Mouse (Mus musculus) forebrain, embryonic 16.5 days (tissue): ENCODE data around the gene Plcl1. TPM values are rescaled to one million over a fixed set of nuclear protein-coding genes. Genes with fewer than 3 reads are reported as not detected.
A peak's percentile ranks its signal among the peaks of the same experiment; 100 is the strongest.
"Not testable (repeated sequence)": the region's sequence is repeated elsewhere in the genome, so short reads cannot be mapped to it uniquely, and the experiment has no call there.

Experiments
- ATAC-seq: fragments of 200-750 bp; cut with Nextera tagmentation; 2 replicates; pipeline ENCODE4 v1.8.0; 2017; ENCODE audit warnings: mild to moderate bottlenecking, moderate library complexity
- H3K27ac ChIP-seq: fragments of 300-500 bp; sonication (generic); 2 replicates; pipeline ENCODE4 v1.5.1; 2014; ENCODE audit warnings: low read length, control low read depth
- H3K27me3 ChIP-seq: fragments of 300-500 bp; sonication (generic); replicated peaks from 2 replicates; pipeline ENCODE4 v1.6.1; 2014; ENCODE audit warnings: low read length; ENCODE audit not compliant: control insufficient read depth, insufficient read depth
- H3K36me3 ChIP-seq: fragments of 300-500 bp; sonication (generic); 2 replicates; pipeline ENCODE4 v1.6.1; 2014; ENCODE audit not compliant: control insufficient read depth, insufficient read depth
- H3K4me1 ChIP-seq: fragments of 300-500 bp; sonication (generic); replicated peaks from 2 replicates; pipeline ENCODE4 v1.6.1; 2014; ENCODE audit warnings: low read length; ENCODE audit not compliant: control insufficient read depth, insufficient read depth
- H3K4me2 ChIP-seq: fragments of 300-500 bp; sonication (generic); 2 replicates; pipeline ENCODE4 v1.6.1; 2014; ENCODE audit warnings: mild to moderate bottlenecking, low read length, control low read depth
- H3K4me3 ChIP-seq: fragments of 300-500 bp; sonication (generic); replicated peaks from 2 replicates; pipeline ENCODE4 v1.5.1; 2014; ENCODE audit warnings: mild to moderate bottlenecking, low read length, control low read depth
- H3K9ac ChIP-seq: fragments of 300-500 bp; sonication (generic); replicated peaks from 2 replicates; pipeline ENCODE4 v1.6.1; 2014; ENCODE audit warnings: low read depth, low read length, control low read depth
- H3K9me3 ChIP-seq: fragments of 300-500 bp; sonication (generic); 2 replicates; pipeline ENCODE4 v1.6.1; 2016; ENCODE audit warnings: low read length; ENCODE audit not compliant: control insufficient read depth
- WGBS: fragments of 180-500 bp; shearing (Covaris S2); extraction: QIAGEN DNeasy Blood & Tissue Kit; methylation state at CpG from one replicate; pipeline ENCODE4 v1.1.7; 2014; 5-methylcytosine and 5-hydroxymethylcytosine counted together
- polyA plus RNA-seq: library from polyadenylated mRNA; unstranded; fragments of >200 nt; fragmentation: Nextera tagmentation; extraction: Ambion mirVana; gene quantifications from 2 replicates; pipeline ENCODE4 v1.2.1, GENCODE M21; 2015

The Plcl1 gene
- polyA plus RNA-seq, 1 experiment from 2014 or later: 5.0 TPM

DNA sequence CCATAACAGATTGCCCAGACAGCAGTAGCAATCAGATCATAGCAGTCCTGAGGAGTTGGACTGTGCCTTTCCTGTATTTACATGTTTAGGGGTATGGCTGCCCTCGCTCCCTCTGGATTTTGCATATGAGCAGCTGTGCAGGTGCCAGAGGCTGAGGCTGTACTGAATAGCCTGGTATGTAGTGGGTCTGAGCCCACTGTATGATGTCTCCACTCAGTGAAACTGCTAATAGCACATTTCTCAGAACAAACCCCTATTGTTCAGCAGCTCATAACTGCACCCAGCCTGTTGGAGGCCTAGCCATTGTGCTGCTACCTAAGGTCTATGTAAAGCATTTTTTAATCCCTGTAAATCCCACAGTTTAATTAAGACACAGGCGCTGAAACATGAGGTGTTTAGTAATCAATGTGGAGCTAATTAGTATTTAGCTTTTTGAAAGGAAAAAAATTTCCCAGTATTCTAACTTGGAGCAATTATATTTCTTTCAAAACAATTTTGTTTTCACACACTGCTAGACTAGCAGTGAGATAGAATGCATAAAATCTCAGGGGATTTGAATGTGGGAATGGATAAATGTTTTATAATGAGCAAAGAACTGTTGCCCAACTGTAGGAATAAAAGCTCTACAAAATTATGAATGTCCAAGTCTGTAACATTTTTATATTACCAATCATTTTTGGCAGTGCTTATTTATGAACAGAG lies 95.4 kb downstream of the Plcl1 start:
- 10% methylated on average over 2 of the region's 2 CpGs for WGBS
- ATAC-seq: peak; percentile 86
- Histone ChIP-seq H3K9ac (no peak overlapping the region), H3K4me3 (no peak overlapping the region), H3K27ac (peak overlapping the region; percentile 35; the same call in 1 of the 2 replicates), H3K27me3 (no peaks in the 10 kb centered on the region), H3K4me2 (no peak overlapping the region), H3K9me3 (no peaks in the 10 kb centered on the region), H3K36me3 (no peaks in the 10 kb centered on the region), H3K4me1 (peaks cover 10% of the 10 kb centered on the region)

DNA sequence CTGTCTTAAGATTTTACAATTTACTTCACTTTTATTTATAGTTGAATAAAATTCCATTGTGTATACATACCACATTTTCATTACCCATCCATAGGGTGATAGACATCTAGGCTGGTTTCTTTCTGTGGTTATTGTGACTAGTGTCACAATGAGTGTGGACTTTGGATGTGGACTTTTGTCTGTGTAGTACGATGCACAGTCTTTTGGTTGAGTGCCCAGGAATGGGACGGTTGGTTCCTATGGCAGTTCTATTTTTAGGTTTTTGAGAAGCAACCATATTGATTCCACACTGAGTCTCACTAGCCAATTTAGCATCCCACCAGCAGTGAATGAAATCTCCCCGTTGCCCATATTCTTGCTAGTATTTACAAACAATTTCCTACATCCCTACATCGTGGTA lies 100.1 kb downstream of the Plcl1 start:
- Histone ChIP-seq H3K4me1 (peaks cover 6% of the 10 kb centered on the region), H3K9ac (no peak overlapping the region), H3K27ac (no peak overlapping the region), H3K4me2 (no peak overlapping the region), H3K27me3 (no peaks in the 10 kb centered on the region), H3K4me3 (no peak overlapping the region), H3K9me3 (no peaks in the 10 kb centered on the region), H3K36me3 (no peaks in the 10 kb centered on the region)
- no peak for ATAC-seq
- WGBS: 56% methylated on average over 4 of the region's 4 CpGs

DNA sequence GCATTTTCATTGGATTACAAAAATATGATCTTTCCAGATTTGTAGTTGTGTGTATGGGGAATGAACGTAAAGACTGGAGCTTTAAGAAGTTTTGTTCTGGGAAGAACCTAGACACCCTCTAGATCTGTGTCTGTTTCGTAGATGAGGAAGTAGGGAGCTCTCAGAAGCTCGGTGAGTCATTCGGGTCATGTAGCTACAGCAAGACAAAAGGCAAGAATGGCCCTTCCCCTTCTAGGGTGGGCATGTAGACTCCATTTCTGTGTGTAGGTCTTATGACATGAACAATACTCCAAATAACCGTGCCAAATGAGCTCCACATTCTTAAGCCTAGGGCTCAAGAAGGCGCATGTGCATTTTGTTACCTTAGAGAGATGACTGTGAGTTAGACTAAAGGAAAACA lies 101.3 kb downstream of the Plcl1 start:
- no peak for ATAC-seq
- H3K4me1 ChIP-seq: no peaks in the 10 kb centered on the region
- no peaks in the 10 kb centered on the region for H3K27me3 ChIP-seq
- WGBS: 83% methylated on average over 6 of the region's 6 CpGs
- no peak overlapping the region for H3K27ac ChIP-seq
- no peaks in the 10 kb centered on the region for H3K9me3 ChIP-seq
- H3K4me3 ChIP-seq: no peak overlapping the region
- H3K9ac ChIP-seq: no peak overlapping the region
- H3K4me2 ChIP-seq: no peak overlapping the region
- no peaks in the 10 kb centered on the region for H3K36me3 ChIP-seq

DNA sequence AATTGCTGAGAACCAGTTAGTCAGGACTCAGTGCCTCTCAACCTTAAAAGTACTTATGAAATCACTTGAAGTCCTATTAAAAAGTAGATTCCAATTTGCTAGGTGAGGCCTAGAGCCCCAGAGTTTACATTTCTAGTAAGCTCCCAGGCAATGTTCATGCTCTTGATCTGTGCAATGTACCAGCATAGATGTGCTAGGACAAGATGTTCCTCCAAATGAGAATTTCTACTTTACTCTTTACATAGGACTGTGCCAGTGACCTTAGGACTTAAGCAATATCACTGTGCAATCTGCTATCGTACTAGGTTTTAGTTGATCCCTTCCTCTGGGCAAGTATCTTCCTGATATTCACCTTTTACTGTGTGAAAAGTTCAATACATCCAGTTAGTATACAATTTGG lies 103.9 kb downstream of the Plcl1 start:
- Histone ChIP-seq H3K27ac (no peak overlapping the region), H3K9me3 (no peaks in the 10 kb centered on the region), H3K9ac (no peak overlapping the region), H3K4me3 (no peak overlapping the region), H3K4me2 (no peak overlapping the region), H3K36me3 (no peaks in the 10 kb centered on the region), H3K4me1 (no peaks in the 10 kb centered on the region), H3K27me3 (no peaks in the 10 kb centered on the region)
- WGBS: 98% methylated on average over 1 of the region's 1 CpGs
- ATAC-seq: no peak

DNA sequence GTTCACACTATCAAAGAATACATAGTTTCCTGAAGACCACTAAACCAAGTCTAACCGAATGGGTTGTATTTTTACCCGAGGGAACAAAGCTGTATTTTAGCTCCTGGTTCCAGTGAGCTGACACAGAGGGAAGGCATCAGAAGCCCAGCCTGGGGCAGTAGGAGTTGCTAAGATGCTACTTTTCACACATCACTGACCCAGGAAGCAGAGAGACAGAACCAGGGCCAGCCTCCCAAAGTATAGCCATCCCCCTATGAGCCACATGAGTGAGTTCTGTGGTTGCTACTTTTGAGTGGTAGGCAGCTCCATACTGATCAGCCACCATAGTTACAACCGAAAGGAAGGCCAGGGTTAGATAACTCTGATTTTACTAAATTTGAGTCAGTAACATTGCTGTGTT lies 106.4 kb downstream of the Plcl1 start:
- 77% methylated on average over 3 of the region's 3 CpGs for WGBS
- H3K4me2 ChIP-seq: no peak overlapping the region

DNA sequence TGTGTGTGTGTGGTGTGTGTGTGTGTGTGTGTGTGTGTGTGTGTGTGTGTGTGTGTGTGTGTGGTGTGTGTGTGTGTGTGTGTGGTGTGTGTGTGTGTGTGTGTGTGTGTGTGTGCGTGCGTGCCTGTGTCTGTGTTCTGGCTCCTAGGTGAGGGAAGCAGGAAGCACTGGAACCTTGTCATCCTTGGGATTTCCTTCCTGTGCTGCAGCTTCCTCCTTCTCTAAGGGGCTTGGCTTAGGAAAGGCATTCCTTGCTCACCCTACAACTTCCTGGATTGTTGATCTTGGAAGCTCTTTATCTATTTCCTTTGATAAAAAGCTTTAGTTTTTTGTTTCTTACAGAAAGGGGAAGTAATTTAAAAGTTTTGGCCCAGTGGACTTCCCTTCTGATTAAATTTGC lies 107.1 kb downstream of the Plcl1 start:
- H3K36me3 ChIP-seq, H3K9me3 ChIP-seq, H3K4me1 ChIP-seq, H3K27me3 ChIP-seq, H3K27ac ChIP-seq, H3K4me3 ChIP-seq, H3K9ac ChIP-seq, ATAC-seq, H3K4me2 ChIP-seq: not testable (repeated sequence)
- no CpG with 5 or more reads among the region's 2 CpGs for WGBS

More for the DNA sequence above, 106.4 kb downstream of the Plcl1 start:
- no peak for ATAC-seq
- Histone ChIP-seq H3K4me3 (no peak overlapping the region), H3K36me3 (no peaks in the 10 kb centered on the region), H3K9me3 (no peaks in the 10 kb centered on the region), H3K27ac (no peak overlapping the region), H3K9ac (no peak overlapping the region), H3K27me3 (no peaks in the 10 kb centered on the region), H3K4me1 (no peaks in the 10 kb centered on the region)

DNA sequence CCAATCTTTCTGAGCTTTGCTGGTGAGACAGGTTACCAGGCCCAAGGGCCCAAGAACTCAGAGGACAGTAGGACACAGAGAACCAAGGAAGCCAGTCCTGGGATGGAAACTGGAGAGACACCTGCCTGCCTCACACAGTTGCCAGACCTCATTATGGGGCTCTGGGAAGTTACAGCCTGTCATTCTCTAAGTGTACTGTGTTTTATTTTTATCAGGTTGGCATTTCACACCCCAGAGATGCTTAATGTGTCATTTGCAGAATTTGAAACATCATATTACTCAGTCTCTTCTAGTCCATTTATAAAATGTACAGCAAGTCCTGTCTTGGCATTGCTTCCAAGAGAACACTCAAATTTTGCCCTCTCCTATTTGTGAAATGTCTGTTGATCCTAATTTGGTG lies 111.5 kb downstream of the Plcl1 start:
- Histone ChIP-seq H3K4me2 (no peak overlapping the region), H3K4me3 (no peak overlapping the region), H3K27me3 (no peaks in the 10 kb centered on the region), H3K27ac (no peak overlapping the region), H3K4me1 (no peaks in the 10 kb centered on the region), H3K9me3 (no peaks in the 10 kb centered on the region), H3K36me3 (no peaks in the 10 kb centered on the region), H3K9ac (no peak overlapping the region)
- no peak for ATAC-seq

DNA sequence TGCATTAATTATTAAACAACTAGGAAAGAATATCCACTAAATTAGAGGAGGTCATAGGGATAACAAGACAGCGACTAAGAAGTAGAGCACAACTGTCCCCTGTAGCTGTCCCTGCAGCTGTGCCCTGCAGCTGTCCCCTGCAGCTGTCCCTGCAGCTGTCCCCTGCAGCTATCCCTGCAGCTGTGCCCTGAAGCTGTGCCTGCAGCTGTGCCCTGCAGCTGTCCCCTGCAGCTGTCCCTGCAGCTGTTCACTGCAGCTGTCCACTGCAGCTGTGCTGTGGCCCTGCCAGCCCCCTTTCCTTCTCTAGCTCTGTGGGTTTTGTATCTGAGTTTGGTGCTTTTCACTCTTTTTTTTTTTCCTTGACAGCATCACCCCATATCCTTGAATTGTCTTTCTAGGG lies 118.2 kb downstream of the Plcl1 start:
- no peak overlapping the region for H3K27ac ChIP-seq
- H3K27me3 ChIP-seq: no peaks in the 10 kb centered on the region
- ATAC-seq: no peak
- no peak overlapping the region for H3K4me3 ChIP-seq
- no peak overlapping the region for H3K4me2 ChIP-seq
- 94% methylated on average over 1 of the region's 1 CpGs for WGBS
- H3K36me3 ChIP-seq: no peaks in the 10 kb centered on the region
- peaks cover 3% of the 10 kb centered on the region; the same call in 1 of the 2 replicates for H3K4me1 ChIP-seq
- no peaks in the 10 kb centered on the region for H3K9me3 ChIP-seq
- H3K9ac ChIP-seq: no peak overlapping the region

DNA sequence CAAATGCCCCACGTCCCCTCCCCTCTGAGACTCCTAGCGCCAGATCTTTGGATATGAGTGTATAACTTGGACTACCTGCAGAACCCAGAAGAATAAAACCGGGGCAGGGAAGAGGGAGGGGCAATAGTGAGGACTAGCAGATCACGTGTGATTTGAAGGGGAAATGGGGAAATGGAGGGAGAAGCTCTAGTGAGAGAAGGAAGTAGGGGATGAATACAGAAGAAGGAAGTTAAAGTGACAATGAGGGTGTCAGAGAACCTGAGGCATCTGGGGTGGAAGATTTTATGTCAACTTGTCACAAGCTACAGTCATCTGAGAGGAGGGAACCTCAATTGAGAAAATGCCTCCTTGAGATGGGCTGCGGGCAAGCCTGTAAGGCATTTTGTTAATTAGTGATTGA lies 119.4 kb downstream of the Plcl1 start:
- H3K27ac ChIP-seq: no peak overlapping the region
- no peaks in the 10 kb centered on the region for H3K36me3 ChIP-seq
- no peak overlapping the region for H3K9ac ChIP-seq
- H3K9me3 ChIP-seq: no peaks in the 10 kb centered on the region
- no peak for ATAC-seq
- WGBS: 71% methylated on average over 5 of the region's 5 CpGs
- no peaks in the 10 kb centered on the region for H3K27me3 ChIP-seq
- no peak overlapping the region for H3K4me2 ChIP-seq
- peaks cover 4% of the 10 kb centered on the region; the same call in 1 of the 2 replicates for H3K4me1 ChIP-seq
- no peak overlapping the region for H3K4me3 ChIP-seq

DNA sequence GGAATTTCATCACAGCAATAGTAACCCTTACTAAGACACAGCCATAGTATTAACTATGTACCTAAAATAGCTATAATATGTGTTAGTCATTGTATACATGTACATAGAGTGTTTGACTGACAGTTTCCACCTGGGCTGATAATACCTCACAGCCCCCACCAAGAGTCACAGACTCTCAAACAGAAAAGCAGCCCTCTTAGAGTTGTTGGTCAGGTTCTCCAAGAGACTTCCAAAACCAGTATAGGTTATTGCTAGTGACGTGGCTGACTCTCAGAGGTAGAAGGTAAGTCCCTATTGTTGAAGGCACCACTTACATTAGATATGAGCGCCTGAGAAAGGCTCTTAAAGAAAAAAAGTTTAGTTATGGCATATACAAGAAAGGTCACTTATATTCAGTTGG lies 120.0 kb downstream of the Plcl1 start:
- H3K4me1 ChIP-seq: peaks cover 4% of the 10 kb centered on the region; the same call in 1 of the 2 replicates
- 93% methylated on average over 2 of the region's 2 CpGs for WGBS
- H3K9me3 ChIP-seq: no peaks in the 10 kb centered on the region
- no peak overlapping the region for H3K9ac ChIP-seq
- H3K4me2 ChIP-seq: no peak overlapping the region
- no peak overlapping the region for H3K27ac ChIP-seq
- no peaks in the 10 kb centered on the region for H3K27me3 ChIP-seq
- no peak overlapping the region for H3K4me3 ChIP-seq
- no peak for ATAC-seq
- H3K36me3 ChIP-seq: no peaks in the 10 kb centered on the region
